Mouse (Mus musculus): ENCODE results near the gene Sall4.

GRCm38 (mm10) chr2:168809895-168810294 lies 42.2 kb upstream of the Sall4 start:
- TF ChIP-seq CTCF (IDR thresholded peaks at IDR 0.05; ENCODE audit: low read depth) (no peak), EP300 (IDR thresholded peaks at IDR 0.05; ENCODE audit: low read depth) (no peak)

Measured in liver, postnatal 0 days (tissue).